17 mouse cellular contexts compared by ENCODE assay signal in the genomic region with DNA sequence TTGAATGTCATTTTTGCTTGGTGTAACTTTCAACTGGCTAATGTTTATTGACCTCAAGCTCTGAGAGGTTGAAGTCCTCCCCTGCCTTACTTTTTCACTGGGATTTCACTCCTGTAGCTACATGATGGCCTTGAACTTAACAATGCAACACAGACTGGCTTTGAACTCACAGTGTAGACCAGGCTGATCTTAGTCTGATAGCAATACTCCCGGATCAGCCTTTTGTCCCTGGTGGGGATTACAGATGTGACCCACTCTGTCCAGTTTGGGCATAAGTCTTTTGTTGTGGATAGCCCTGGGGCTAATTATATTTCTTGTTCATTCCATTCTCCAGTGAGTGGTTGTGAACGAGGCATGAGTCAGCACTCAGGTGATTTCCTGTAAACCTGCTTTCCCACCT.
"Had no signal": no experiment of that assay in that cellular context is flagged by ENCODE, and none has a peak within 500 bp of the region (broad histone marks: within the 10 kb centered on the region; RNA-seq: fewer than 3 reads in every experiment).

No protein-coding gene starts in this region.

- H3K4me1 ChIP-seq: midbrain, embryonic 12.5 days; neural tube, embryonic 12.5 days had no signal

- H3K4me2 ChIP-seq: liver, embryonic 15.5 days; lung, embryonic 14.5 days; midbrain, embryonic 12.5 days; neural tube, embryonic 12.5 days had no signal

- H3K9ac ChIP-seq: liver, embryonic 15.5 days; liver, postnatal 0 days; lung, embryonic 14.5 days; midbrain, embryonic 12.5 days; neural tube, embryonic 12.5 days had no signal

- H3K36me3 ChIP-seq: liver, embryonic 15.5 days; midbrain, embryonic 12.5 days; neural tube, embryonic 12.5 days had no signal

- H3K27ac ChIP-seq: liver, embryonic 15.5 days; macrophage; midbrain, embryonic 12.5 days; neural tube, embryonic 12.5 days had no signal

- H3K27me3 ChIP-seq: liver, embryonic 15.5 days; midbrain, embryonic 12.5 days; neural tube, embryonic 12.5 days had no signal

- H3K4me3 ChIP-seq: liver, embryonic 15.5 days; megakaryocyte, embryonic 14.5 days; midbrain, embryonic 12.5 days; neural tube, embryonic 12.5 days had no signal

- DNase-seq: liver, postnatal 0 days; lung, embryonic 14.5 days; lung, postnatal 14 days; lung, postnatal 36 days; midbrain, embryonic 14.5 days; right cerebral cortex, postnatal 14 days; right cerebral cortex, postnatal 4 days; spleen, adult 18-20 months; thymus, adult 18-20 months; thymus, postnatal 14 days; thymus, postnatal 36 days had no signal

- H3K9me3 ChIP-seq: liver, embryonic 15.5 days; megakaryocyte, embryonic 14.5 days; midbrain, embryonic 12.5 days; neural tube, embryonic 12.5 days had no signal

- ATAC-seq: liver, postnatal 0 days; midbrain, embryonic 16.5 days had no signal
